11 mouse cellular contexts compared by ENCODE assay signal in the genomic region with DNA sequence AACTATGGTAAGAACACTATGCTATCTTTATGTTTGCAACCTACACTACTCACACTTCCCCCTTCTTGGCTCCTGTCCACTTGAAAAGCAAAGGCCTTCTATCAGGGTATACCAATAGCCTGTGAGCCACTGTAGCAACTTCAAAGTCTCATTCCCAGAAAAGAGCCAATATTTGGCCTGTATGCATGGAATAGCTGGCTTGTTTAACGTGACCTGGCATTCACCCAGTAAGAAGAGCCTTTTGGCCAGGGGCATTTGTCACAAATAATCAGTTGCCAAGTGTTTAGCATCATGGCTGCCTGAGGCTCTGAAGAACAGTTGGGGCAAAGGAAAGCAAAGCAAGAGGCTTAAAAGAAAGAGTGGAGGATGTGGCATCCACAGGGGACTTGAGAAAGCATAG.
DNase-seq lines count a peak whose midpoint lies in the region.
"Had no signal": no experiment of that assay in that cellular context is flagged by ENCODE, and none has a peak within 500 bp of the region (broad histone marks: within the 10 kb centered on the region; RNA-seq: fewer than 3 reads in every experiment).

No protein-coding gene starts in this region.

- peak; percentile 3 for DNase-seq in heart, adult 11 months
- no peak for DNase-seq in heart, postnatal 10 days
- DNase-seq in Muller cell, postnatal 12 days (ENCODE audit: inconsistent ontology term), result peak; percentile 38
- DNase-seq in cerebellum, adult 11 months, result peak; percentile 18
- peak; percentile 36 to 59 for DNase-seq in cerebellum, postnatal 25 days
- no peak for DNase-seq in frontal cortex, postnatal 36 days (ENCODE audit: low spot score in 2 of 2)
- DNase-seq in kidney, postnatal 14 days, result no peak
- DNase-seq in adrenal gland, postnatal 14 days, result no peak
- DNase-seq: adrenal gland, postnatal 10 days; B cell, adult 2 months; lung, adult 2 months had no signal

- intact Hi-C loops in heart, postnatal 10 days (cut with DNase I), result no loop called here

Comparison
In these comparisons a context has a peak if more than half of its experiments do, and no peak if none do; other contexts are left out.
1. DNase-seq: peak in heart, adult 11 months (single experiment), Muller cell, postnatal 12 days (single experiment), cerebellum, adult 11 months (single experiment) and cerebellum, postnatal 25 days (2 of 2); none in heart, postnatal 10 days (0 of 2), frontal cortex, postnatal 36 days (0 of 2), kidney, postnatal 14 days (single experiment) and adrenal gland, postnatal 14 days (single experiment).